Mouse (Mus musculus): ENCODE data around the gene Taok3.

GRCm38 (mm10) chr5:117290081-117290480 is 170.2 kb downstream of the Taok3 start:
- TF ChIP-seq EP300 (IDR thresholded peaks at IDR 0.05; ENCODE audit: low read length) (no peak), TCF12 (IDR thresholded peaks at IDR 0.05; ENCODE audit: low read depth, low read length) (no peak), ZMIZ1 (IDR thresholded peaks at IDR 0.05; ENCODE audit: low read depth, low read length) (no peak), ZNF384 (IDR thresholded peaks at IDR 0.05; ENCODE audit: low read depth, low read length) (no peak), HCFC1 (IDR thresholded peaks at IDR 0.05; ENCODE audit: low read depth, low read length) (no peak), CTCF (conservative IDR thresholded peaks at IDR 0.05 in 1 of 2, IDR thresholded peaks at IDR 0.05 in 1 of 2; ENCODE audit: low read depth in 2 of 2, low read length in 2 of 2) (peak; percentile 15 to 38; a peak in 2 of 4 replicates), TBP (conservative IDR thresholded peaks at IDR 0.05; ENCODE audit: low read depth, low read length) (no peak), POLR2A (IDR thresholded peaks at IDR 0.05; ENCODE audit: low read depth, low read length) (no peak), NELFE (IDR thresholded peaks at IDR 0.05; ENCODE audit: low read depth, low read length) (no peak), MXI1 (IDR thresholded peaks at IDR 0.05; ENCODE audit: low read depth, low read length) (no peak)
